Mouse (Mus musculus): Measurements from ENCODE around the gene Slc17a2.

GRCm38 (mm10) chr13:23765172-23765513, 41.6 kb upstream of the Slc17a2 start:
- TF ChIP-seq POLR2A (IDR thresholded peaks at IDR 0.05; ENCODE audit: low read depth, low read length), result no peak
- no peak for TF ChIP-seq CTCF (IDR thresholded peaks at IDR 0.05; ENCODE audit: borderline replicate concordance, insufficient read depth, low read length)
